Mouse (Mus musculus) gastrocnemius, adult 8-10 months (tissue): ENCODE results near the gene Slc52a3. TPM values are rescaled to one million over a fixed set of nuclear protein-coding genes. Genes with fewer than 3 reads are reported as not detected.

ENCODE experiments used
- DNase-seq, 2 experiments: peaks; one replicate each; pipeline ENCODE4 v3.0.0; 2022; ENCODE audit warnings: low spot score in 2 of 2
- total RNA-seq, 4 experiments: library from RNA; stranded (reverse); gene quantifications; 2 replicates each; pipeline ENCODE4 v1.2.4; 2022

The Slc52a3 gene
- total RNA-seq, 4 experiments from 2014 or later: 0.31 to 0.72 (median 0.57) TPM

DNA sequence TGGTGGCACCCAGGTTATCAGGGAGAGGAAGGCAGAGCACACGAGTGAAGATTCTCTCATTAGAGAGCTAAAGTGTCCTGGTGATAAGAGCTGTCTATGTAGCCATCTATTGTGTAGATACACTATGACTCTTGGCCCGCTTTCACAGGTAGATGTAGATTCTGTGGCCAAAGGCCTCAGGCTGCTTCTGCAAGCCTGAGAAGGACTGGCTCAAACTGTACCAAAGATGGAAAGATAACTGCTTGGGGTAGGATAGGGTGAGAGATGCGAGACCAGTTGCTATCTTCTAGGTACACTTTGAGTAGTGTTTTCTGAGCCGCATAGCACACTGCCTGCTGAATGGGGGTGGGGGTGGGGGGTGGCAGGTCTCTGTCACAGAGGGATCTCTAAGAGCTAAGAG, 2.6 kb downstream of the Slc52a3 start:
- DNase-seq: no peak

DNA sequence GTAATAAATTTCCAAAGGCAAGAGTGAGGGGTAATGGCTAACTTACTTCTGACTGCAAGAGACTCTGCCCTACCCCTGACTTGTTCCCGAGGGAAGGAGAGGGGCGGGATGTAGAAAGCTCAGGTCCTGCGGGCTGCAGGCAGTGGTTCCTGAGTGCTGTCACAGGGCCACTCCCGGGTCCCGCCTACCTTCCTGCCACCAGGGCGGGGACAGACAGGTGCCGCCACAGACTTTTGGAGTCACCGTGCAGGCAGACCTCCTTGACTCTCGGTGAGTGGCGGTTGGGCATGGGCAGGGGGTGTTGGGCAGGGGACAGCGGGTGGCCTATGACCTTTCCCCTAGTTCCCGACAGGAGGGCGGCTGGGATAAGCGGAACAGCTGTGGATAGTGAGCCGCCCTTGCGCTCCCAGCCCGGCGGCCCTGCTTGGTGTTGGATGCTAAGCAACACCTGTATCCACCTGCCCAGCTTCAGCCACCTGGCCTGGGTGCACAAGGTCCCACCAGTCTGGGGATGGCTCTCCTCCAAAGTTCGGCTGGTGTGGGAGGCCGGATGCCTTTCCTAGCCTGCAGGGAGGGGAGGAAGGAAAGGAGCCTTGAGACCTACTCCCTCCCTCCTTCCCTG, 3.5 kb downstream of the Slc52a3 start:
- no peak for DNase-seq

GRCm38 (mm10) chr2:152000291-152000679, 4.0 kb downstream of the Slc52a3 start:
- no peak for DNase-seq

GRCm38 (mm10) chr2:152000735-152001134, 4.4 kb downstream of the Slc52a3 start:
- no peak for DNase-seq

- DNase-seq: no peak
These were observed 6.2 kb downstream of the Slc52a3 start for GRCm38 (mm10) chr2:152002529-152002928.

DNA sequence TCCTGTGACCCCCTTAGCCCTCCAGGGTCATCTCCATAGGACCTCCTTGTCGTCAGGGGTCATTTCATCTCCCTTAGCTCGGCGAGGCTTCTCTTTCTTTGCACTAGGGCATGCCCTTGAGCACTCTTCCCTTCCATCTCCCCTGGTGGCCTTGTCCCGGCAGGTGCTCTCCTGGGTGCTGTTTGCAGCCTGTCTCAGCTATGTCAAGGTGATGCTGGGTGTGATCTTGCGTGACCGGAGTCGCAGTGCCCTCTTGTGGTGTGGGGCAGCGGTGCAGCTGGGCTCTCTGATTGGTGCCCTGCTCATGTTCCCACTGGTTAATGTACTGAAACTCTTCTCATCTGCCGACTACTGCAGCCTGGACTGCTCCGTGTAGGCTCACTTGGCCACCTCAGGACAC, 11.5 kb downstream of the Slc52a3 start:
- DNase-seq: no peak

DNA sequence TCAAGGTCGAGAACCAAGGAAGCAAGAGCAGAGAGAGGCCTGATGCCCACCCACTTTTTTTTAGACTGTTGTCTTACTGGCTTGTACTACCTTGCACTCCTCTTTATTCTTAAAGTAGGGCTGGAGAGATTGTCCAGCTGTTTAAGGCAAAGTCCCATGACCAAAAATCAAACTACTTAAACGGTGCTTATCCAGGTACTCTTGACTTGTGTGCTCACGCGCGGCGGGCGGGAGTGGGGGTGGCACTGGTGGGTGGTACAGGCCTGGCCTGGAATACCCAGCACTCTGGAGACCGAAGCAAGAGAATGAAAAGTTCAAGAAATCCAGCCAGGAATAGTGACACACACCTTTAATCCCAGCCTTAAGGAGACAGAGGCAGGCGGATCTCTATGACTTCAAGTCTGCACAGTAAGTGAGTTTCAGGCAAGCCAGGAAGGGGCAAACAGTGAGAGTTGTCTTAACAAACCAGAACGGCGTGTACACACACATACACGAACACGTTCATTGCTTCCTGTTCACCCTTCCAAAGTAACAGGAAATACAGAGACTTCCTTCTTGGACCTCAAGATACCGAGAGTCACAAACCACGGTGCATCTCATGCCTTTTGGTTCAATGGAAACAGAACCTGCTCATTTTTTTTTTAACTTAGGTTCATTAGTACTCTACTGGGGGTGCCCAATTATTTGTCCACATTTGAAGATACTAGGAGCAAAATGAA, 12.9 kb downstream of the Slc52a3 start:
- DNase-seq: no peak

GRCm38 (mm10) chr2:152010251-152010650, 13.9 kb downstream of the Slc52a3 start:
- no peak for DNase-seq

DNA sequence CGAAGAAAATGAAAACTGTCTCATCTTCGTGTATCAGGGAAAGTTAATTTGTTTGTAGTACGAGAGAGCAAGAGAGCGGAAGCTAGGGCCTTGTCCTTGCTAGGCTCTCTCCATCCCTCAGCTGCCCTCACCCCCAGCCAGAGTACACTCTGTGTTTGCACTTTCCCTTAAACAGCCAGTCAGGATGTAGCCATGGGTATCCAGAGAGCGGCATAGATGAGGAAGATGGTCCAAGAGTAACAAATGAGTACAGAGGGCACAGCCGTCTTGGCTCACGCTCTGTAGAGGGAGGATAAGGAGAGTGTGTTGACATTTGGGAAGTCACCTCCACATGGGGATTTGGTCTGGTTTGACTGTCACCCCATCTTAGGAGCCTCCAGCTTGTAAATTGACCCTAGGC, 14.3 kb downstream of the Slc52a3 start:
- no peak for DNase-seq

- DNase-seq: no peak
These were observed 15.4 kb downstream of the Slc52a3 start for GRCm38 (mm10) chr2:152011724-152012123.

GRCm38 (mm10) chr2:152012222-152012621, 15.9 kb downstream of the Slc52a3 start:
- DNase-seq: no peak

- DNase-seq: no peak
These were observed 16.4 kb downstream of the Slc52a3 start for GRCm38 (mm10) chr2:152012701-152013100.

- DNase-seq: no peak
These were observed 19.7 kb downstream of the Slc52a3 start for GRCm38 (mm10) chr2:152015997-152016396.

DNA sequence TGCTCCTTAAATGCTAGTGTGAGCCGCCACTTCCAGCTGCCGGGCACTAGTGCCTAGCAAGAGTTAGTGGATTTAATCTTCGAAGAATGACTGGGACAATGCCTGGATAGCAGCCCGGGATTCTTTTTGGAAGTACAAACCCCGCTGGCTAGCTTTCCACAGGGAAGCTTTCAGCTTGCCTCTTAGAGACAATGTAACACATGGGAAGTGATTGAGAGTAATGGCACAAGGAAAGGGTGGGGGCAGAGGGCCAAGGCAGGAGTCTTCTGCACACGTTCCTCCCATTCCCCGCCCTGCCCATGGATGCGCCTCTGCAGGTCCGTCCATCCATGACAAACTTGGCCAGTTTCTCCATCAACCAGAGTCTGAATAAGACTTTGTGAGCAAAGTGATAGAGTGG, 20.4 kb downstream of the Slc52a3 start:
- DNase-seq: no peak

DNA sequence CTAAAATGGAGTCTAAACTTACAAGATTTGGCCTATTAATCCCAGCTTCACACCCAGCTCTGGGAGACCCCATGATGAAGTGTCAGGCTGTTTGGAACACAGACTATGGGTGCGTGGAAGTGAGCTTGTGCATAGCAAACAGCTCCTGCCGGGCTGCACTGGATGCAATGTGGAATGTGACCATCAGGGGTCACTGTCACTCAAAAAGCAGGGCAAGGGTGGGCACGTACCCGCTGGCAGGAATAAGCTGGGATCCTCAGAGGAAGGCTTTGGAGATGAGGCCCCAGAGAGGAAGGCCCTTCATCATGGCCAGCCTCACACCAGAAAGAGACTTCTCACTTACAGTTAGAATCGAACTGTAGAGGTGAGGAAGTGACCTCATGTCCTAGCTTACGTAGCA, 23.9 kb downstream of the Slc52a3 start:
- DNase-seq: no peak

DNA sequence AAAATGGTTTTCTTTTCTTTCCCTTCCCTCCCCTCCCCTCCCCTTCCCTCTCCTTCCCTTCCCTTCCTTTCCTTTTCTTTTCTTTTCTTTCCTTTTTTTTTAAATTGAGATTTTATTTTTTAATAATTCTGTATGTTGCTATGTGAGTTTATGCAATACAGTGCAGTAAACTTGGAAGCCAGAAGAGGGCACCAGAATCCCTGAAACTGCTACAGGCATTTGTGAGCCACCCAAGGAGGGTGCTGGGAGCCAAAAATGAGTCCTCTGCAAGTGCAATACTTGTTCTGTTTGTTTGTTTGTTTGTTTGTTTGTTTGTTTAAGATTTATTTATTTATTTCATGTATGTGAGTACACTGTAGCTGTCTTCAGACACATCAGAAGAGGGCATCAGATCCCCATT, 25.7 kb downstream of the Slc52a3 start:
- no peak for DNase-seq

DNA sequence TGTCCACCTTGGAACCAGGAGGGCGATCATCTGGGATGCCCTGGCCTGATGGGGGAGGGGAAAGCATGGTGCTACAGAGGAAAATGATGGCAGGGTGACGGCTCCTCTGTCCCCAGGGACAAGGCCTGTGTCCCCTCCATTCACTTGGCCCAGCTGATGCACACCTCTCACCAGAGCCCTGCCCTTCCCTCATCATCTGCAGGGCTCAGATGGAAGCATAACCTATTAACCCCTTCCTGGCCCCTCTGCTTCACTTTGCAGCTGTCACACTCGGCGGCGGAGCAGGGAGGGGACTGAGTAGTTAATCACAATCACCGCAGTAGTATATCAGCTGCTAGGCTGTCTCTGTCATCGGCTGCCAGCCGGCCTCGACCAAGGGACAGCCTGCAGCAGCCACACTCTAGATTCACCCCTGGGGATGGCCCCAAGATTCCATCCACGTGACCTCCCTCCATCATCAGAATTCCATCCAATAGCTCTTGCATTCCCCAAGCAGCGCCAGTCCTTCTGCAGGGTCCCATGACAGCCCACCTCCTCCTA, 28.6 kb downstream of the Slc52a3 start:
- DNase-seq: no peak

- DNase-seq: peak; percentile 47 to 68
These were observed 33.2 kb downstream of the Slc52a3 start for GRCm38 (mm10) chr2:152029252-152030082.

- DNase-seq: no peak
These were observed 34.7 kb downstream of the Slc52a3 start for GRCm38 (mm10) chr2:152030986-152031385.

GRCm38 (mm10) chr2:152040101-152040500, 43.8 kb downstream of the Slc52a3 start:
- no peak for DNase-seq

GRCm38 (mm10) chr2:152047116-152048002, 51.0 kb downstream of the Slc52a3 start:
- no peak for DNase-seq
